Mouse (Mus musculus) brain, adult 2 months (tissue): ENCODE measurements around the gene Esrrg.

ENCODE experiments used
- DNase-seq: peaks from one replicate; pipeline ENCODE4 v3.0.0; 2011; ENCODE audit warnings: low read depth, low spot score

Gene Esrrg

GRCm38 (mm10) chr1:187649871-187650270 lies 41.3 kb downstream of the Esrrg start:
- no peak for DNase-seq

- peak; percentile 46 for DNase-seq
Observed at GRCm38 (mm10) chr1:187650786-187651687, 42.4 kb downstream of the Esrrg start.

GRCm38 (mm10) chr1:187651688-187652241 lies 43.2 kb downstream of the Esrrg start:
- DNase-seq: peak; percentile 79

- DNase-seq: no peak
Observed at GRCm38 (mm10) chr1:187652445-187652844, 43.9 kb downstream of the Esrrg start.

GRCm38 (mm10) chr1:187653390-187653789 lies 44.8 kb downstream of the Esrrg start:
- no peak for DNase-seq

- no peak for DNase-seq
Observed at GRCm38 (mm10) chr1:187660963-187661362, 52.4 kb downstream of the Esrrg start.

- peak; percentile 35 for DNase-seq
Observed at GRCm38 (mm10) chr1:187662083-187662609, 53.6 kb downstream of the Esrrg start.

GRCm38 (mm10) chr1:187663376-187663775 lies 54.8 kb downstream of the Esrrg start:
- DNase-seq: no peak

- no peak for DNase-seq
Observed at GRCm38 (mm10) chr1:187664261-187664660, 55.7 kb downstream of the Esrrg start.

GRCm38 (mm10) chr1:187665901-187666600 lies 57.5 kb downstream of the Esrrg start:
- no peak for DNase-seq

- DNase-seq: no peak
Observed at GRCm38 (mm10) chr1:187669746-187670145, 61.2 kb downstream of the Esrrg start.

GRCm38 (mm10) chr1:187672446-187672845 lies 63.9 kb downstream of the Esrrg start:
- no peak for DNase-seq

GRCm38 (mm10) chr1:187674771-187675186 lies 66.2 kb downstream of the Esrrg start:
- DNase-seq: peak; percentile 42

GRCm38 (mm10) chr1:187676626-187677025 lies 68.0 kb downstream of the Esrrg start:
- no peak for DNase-seq

GRCm38 (mm10) chr1:187679246-187679645 lies 70.7 kb downstream of the Esrrg start:
- DNase-seq: no peak

- DNase-seq: peak; percentile 59
Observed at GRCm38 (mm10) chr1:187684519-187684918, 75.9 kb downstream of the Esrrg start.

GRCm38 (mm10) chr1:187691846-187692525 lies 83.4 kb downstream of the Esrrg start:
- DNase-seq: no peak

- DNase-seq: no peak
Observed at GRCm38 (mm10) chr1:187694865-187695264, 86.3 kb downstream of the Esrrg start.

- DNase-seq: no peak
Observed at GRCm38 (mm10) chr1:187698201-187698600, 89.6 kb downstream of the Esrrg start.

- DNase-seq: no peak
Observed at GRCm38 (mm10) chr1:187700963-187701362, 92.4 kb downstream of the Esrrg start.

- DNase-seq: peak; percentile 29
Observed at GRCm38 (mm10) chr1:187704921-187705320, 96.3 kb downstream of the Esrrg start.
